9 mouse cellular contexts compared by ENCODE assay signal in genomic region chr2:69428116-69428515, GRCm38 (mm10). TPM values are rescaled to one million over a fixed set of nuclear protein-coding genes. Genes with fewer than 3 reads are reported as not detected.
DNase-seq lines count a peak whose midpoint lies in the region; ATAC-seq and TF ChIP-seq lines count a peak whose summit lies in the region.
"Had no signal": no experiment of that assay in that cellular context is flagged by ENCODE, and none has a peak within 500 bp of the region (broad histone marks: within the 10 kb centered on the region; RNA-seq: fewer than 3 reads in every experiment).

No protein-coding gene starts in this region.

- no peak for ATAC-seq in embryonic facial prominence, embryonic 11.5 days (replicated peaks; ENCODE audit: insufficient number of reproducible peaks, low FRiP score, low TSS enrichment, low read depth)
- peak; percentile 64 to 75; a peak in 2 of 4 replicates for ATAC-seq in hematopoietic stem cell, adult 5-6 weeks (replicated peaks in 1 of 2; ENCODE audit: insufficient read depth in 1 of 2, low FRiP score in 2 of 2, low TSS enrichment in 1 of 2, low read depth in 1 of 2, poor library complexity in 2 of 2, severe bottlenecking in 2 of 2)

- H3K4me1 ChIP-seq in ES-Bruce4 (ENCODE audit: control insufficient read depth, insufficient read depth, low read length), result no peaks in the 10 kb centered on the region
- H3K4me1 ChIP-seq in embryonic facial prominence, embryonic 11.5 days (ENCODE audit: control insufficient read depth, insufficient read depth, low read length), result no peaks in the 10 kb centered on the region
- H3K4me1 ChIP-seq: heart, embryonic 13.5 days had no signal

- TF ChIP-seq POLR2A in ES-Bruce4 (IDR thresholded peaks at IDR 0.05; ENCODE audit: insufficient read depth, low read length), result no peak

- H3K36me3 ChIP-seq in ES-Bruce4 (ENCODE audit: control insufficient read depth, insufficient read depth, low read length, poor library complexity, severe bottlenecking), result no peaks in the 10 kb centered on the region
- no peaks in the 10 kb centered on the region for H3K36me3 ChIP-seq in embryonic facial prominence, embryonic 11.5 days (replicated peaks; ENCODE audit: control insufficient read depth, insufficient read depth, low read depth, low read length)
- H3K36me3 ChIP-seq: heart, embryonic 13.5 days had no signal

- TF ChIP-seq CTCF in ES-Bruce4 (IDR thresholded peaks at IDR 0.05; ENCODE audit: low read depth, low read length), result peak; percentile 18

- 36% methylated on average over 3 of the region's 3 CpGs for WGBS in embryonic facial prominence, embryonic 11.5 days

- no peak overlapping the region for H3K9ac ChIP-seq in ES-Bruce4 (ENCODE audit: low read depth, poor library complexity, severe bottlenecking)
- no peak overlapping the region for H3K9ac ChIP-seq in embryonic facial prominence, embryonic 11.5 days (replicated peaks; ENCODE audit: low read length)
- H3K9ac ChIP-seq: heart, embryonic 13.5 days had no signal

- no peak for TF ChIP-seq EP300 in ES-Bruce4 (IDR thresholded peaks at IDR 0.05; ENCODE audit: insufficient read depth, low read depth, low read length)

- peak; percentile 65 for DNase-seq in adrenal gland, postnatal 25 days
- DNase-seq in embryonic facial prominence, embryonic 11.5 days (ENCODE audit: low spot score), result peak; percentile 86
- peak; percentile 26 for DNase-seq in layer of hippocampus, adult 9-11 months
- peak; percentile 81 for DNase-seq in lung, postnatal 14 days
- peak; percentile 93 for DNase-seq in retina, embryonic 14.5 days (ENCODE audit: low spot score)
- DNase-seq in urinary bladder, postnatal 4 days (ENCODE audit: low spot score in 2 of 2), result peak; percentile 39 to 77

- H3K4me3 ChIP-seq in ES-Bruce4 (ENCODE audit: low read depth, low read length), result no peak overlapping the region
- H3K4me3 ChIP-seq in embryonic facial prominence, embryonic 11.5 days (ENCODE audit: low read depth, low read length), result no peak overlapping the region
- H3K4me3 ChIP-seq: heart, embryonic 13.5 days had no signal

- no peaks in the 10 kb centered on the region for H3K9me3 ChIP-seq in ES-Bruce4 (replicated peaks; ENCODE audit: control insufficient read depth, insufficient read depth, low read length, poor library complexity, severe bottlenecking)
- H3K9me3 ChIP-seq in embryonic facial prominence, embryonic 11.5 days (replicated peaks; ENCODE audit: control insufficient read depth, low read length), result no peaks in the 10 kb centered on the region
- H3K9me3 ChIP-seq: heart, embryonic 13.5 days had no signal

- H3K27me3 ChIP-seq in ES-Bruce4 (ENCODE audit: control insufficient read depth, insufficient read depth, low read length, poor library complexity, severe bottlenecking), result no peaks in the 10 kb centered on the region
- H3K27me3 ChIP-seq in embryonic facial prominence, embryonic 11.5 days (ENCODE audit: control insufficient read depth, insufficient read depth, low read length), result no peaks in the 10 kb centered on the region

- H3K27ac ChIP-seq in ES-Bruce4 (ENCODE audit: insufficient read depth, low read length), result no peak overlapping the region
- no peak overlapping the region for H3K27ac ChIP-seq in embryonic facial prominence, embryonic 11.5 days (replicated peaks; ENCODE audit: low read depth, low read length)
- H3K27ac ChIP-seq: heart, embryonic 13.5 days had no signal

- H3K4me2 ChIP-seq in embryonic facial prominence, embryonic 11.5 days (ENCODE audit: low read depth, low read length), result no peak overlapping the region
- H3K4me2 ChIP-seq: heart, embryonic 13.5 days had no signal

RNA-seq across cellular contexts. Expression of gene Dhrs9, which starts 47.9 kb away (rescaled TPM):
- 0.13 and 0.15 TPM in 2 replicates for polyA plus RNA-seq in ES-Bruce4 (2011; ENCODE audit: insufficient read depth, insufficient read length, low read depth, missing spikeins)
- 0.73 and 1.7 TPM in 2 replicates for total RNA-seq in adrenal gland, postnatal 25 days (2021)
- not detected in 2 replicates for polyA plus RNA-seq in embryonic facial prominence, embryonic 11.5 days (2014; fragmentation: Nextera tagmentation; extraction: Ambion mirVana)
- 1.4 and 2.3 TPM in 2 replicates for total RNA-seq in hematopoietic stem cell, adult 5-6 weeks (2017)
- polyA plus RNA-seq: heart, embryonic 13.5 days had no signal

Comparison
In these comparisons a context has a peak if more than half of its experiments do, and no peak if none do; other contexts are left out.
1. DNase-seq: peak in every context shown above with its lines; median percentile 93 in retina, embryonic 14.5 days; 86 in embryonic facial prominence, embryonic 11.5 days; 81 in lung, postnatal 14 days; 65 in adrenal gland, postnatal 25 days; 58 in urinary bladder, postnatal 4 days; 26 in layer of hippocampus, adult 9-11 months.